Mouse (Mus musculus) midbrain, embryonic 16.5 days (tissue): Measurements from ENCODE around the gene Esyt3. TPM values are rescaled to one million over a fixed set of nuclear protein-coding genes. Genes with fewer than 3 reads are reported as not detected.

Source experiments
- ATAC-seq: fragments of 200-750 bp; cut with Nextera tagmentation; 2 replicates; pipeline ENCODE4 v1.8.0; 2017; ENCODE audit warnings: moderate TSS enrichment
- H3K27ac ChIP-seq: fragments of 300-500 bp; sonication (generic); 2 replicates; pipeline ENCODE4 v1.5.1; 2014; ENCODE audit warnings: mild to moderate bottlenecking, low read length, mixed read lengths
- H3K27me3 ChIP-seq: fragments of 300-500 bp; sonication (generic); 2 replicates; pipeline ENCODE4 v1.6.1; 2014; ENCODE audit warnings: low read depth, low read length, mixed read lengths; ENCODE audit not compliant: control insufficient read depth, insufficient read depth
- H3K36me3 ChIP-seq: fragments of 300-500 bp; sonication (generic); 2 replicates; pipeline ENCODE4 v1.6.1; 2014; ENCODE audit warnings: mild to moderate bottlenecking, low read length, moderate library complexity, mixed read lengths; ENCODE audit not compliant: control insufficient read depth, insufficient read depth
- H3K4me1 ChIP-seq: fragments of 300-500 bp; sonication (generic); 2 replicates; pipeline ENCODE4 v1.6.1; 2014; ENCODE audit warnings: mild to moderate bottlenecking, low read length, mixed read lengths; ENCODE audit not compliant: control insufficient read depth, insufficient read depth
- H3K4me2 ChIP-seq: fragments of 300-500 bp; sonication (generic); 2 replicates; pipeline ENCODE4 v1.6.1; 2014; ENCODE audit warnings: mild to moderate bottlenecking, low read length, mixed read lengths
- H3K4me3 ChIP-seq: fragments of 300-500 bp; sonication (generic); 2 replicates; pipeline ENCODE4 v1.5.1; 2014; ENCODE audit warnings: low read depth, mild to moderate bottlenecking, low read length, moderate library complexity, mixed read lengths
- H3K9ac ChIP-seq: fragments of 300-500 bp; sonication (generic); 2 replicates; pipeline ENCODE4 v1.6.1; 2014; ENCODE audit warnings: low read depth, low read length, mixed read lengths
- H3K9me3 ChIP-seq: fragments of 300-500 bp; sonication (generic); replicated peaks from 2 replicates; pipeline ENCODE4 v1.6.1; 2014; ENCODE audit warnings: mild to moderate bottlenecking, low read length, mixed read lengths; ENCODE audit not compliant: control insufficient read depth, poor library complexity, severe bottlenecking
- WGBS: fragments of 180-500 bp; shearing (Covaris S2); extraction: QIAGEN DNeasy Blood & Tissue Kit; methylation state at CpG from one replicate; pipeline ENCODE4 v1.1.7; 2014; 5-methylcytosine and 5-hydroxymethylcytosine counted together
- polyA plus RNA-seq: library from polyadenylated mRNA; unstranded; fragments of >200 nt; fragmentation: Nextera tagmentation; extraction: Ambion mirVana; gene quantifications from 2 replicates; pipeline ENCODE4 v1.2.1, GENCODE M21; 2015

Esyt3 gene
- polyA plus RNA-seq, 1 experiment from 2014 or later, result 0.99 TPM

DNA sequence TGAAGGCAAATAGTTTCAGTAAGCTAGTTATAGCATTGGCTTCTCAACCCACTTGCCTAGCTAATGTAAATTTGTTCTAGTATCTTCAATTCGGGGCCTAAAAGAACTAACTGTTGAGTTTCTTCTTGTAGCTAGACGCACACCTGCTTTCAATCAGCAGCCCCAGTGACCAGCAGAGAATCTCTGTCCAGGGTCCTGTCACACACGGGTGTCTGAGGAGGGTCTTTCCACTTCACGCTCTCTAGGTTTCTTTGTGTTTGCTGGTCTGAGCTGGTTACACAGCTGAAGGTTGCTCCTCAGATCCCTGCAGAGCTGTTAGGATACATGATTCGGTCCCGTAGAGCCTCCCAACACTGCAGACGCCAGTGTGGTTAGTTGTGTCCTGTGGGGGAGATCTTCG, 4.7 kb upstream of the Esyt3 start:
- no peak overlapping the region for H3K27ac ChIP-seq
- WGBS, result 62% methylated on average over 8 of the region's 8 CpGs
- no peak overlapping the region for H3K9ac ChIP-seq
- no peak overlapping the region for H3K4me3 ChIP-seq
- H3K4me2 ChIP-seq, result no peak overlapping the region
- peaks cover 19% of the 10 kb centered on the region for H3K27me3 ChIP-seq
- H3K36me3 ChIP-seq, result no peaks in the 10 kb centered on the region
- ATAC-seq, result no peak
- no peaks in the 10 kb centered on the region for H3K9me3 ChIP-seq
- no peaks in the 10 kb centered on the region for H3K4me1 ChIP-seq

DNA sequence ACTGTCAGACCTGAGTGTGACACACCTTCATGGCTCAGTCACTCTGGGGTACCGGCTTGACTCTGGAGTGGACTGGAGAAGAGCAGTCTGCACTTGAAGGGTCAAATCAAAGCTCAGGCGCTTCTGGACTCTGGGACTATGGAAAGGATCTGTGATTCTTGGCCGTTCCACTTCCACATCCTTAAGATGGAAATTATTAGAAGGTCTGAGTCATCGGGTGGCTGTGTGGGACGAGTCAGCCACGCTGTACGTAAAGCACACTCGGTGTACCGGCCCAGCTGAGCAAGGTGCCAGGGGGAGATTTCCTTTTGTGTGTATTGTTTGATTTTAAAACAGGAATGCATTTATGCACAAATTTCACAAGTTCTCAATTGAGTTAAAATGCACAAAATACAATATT, 3.6 kb upstream of the Esyt3 start:
- no peaks in the 10 kb centered on the region for H3K36me3 ChIP-seq
- H3K4me2 ChIP-seq, result no peak overlapping the region
- no peak overlapping the region for H3K9ac ChIP-seq
- H3K27me3 ChIP-seq, result peaks cover 23% of the 10 kb centered on the region
- no peak overlapping the region for H3K4me3 ChIP-seq
- no peaks in the 10 kb centered on the region for H3K9me3 ChIP-seq
- peaks cover 4% of the 10 kb centered on the region; the same call in 1 of the 2 replicates for H3K4me1 ChIP-seq
- H3K27ac ChIP-seq, result no peak overlapping the region
- 91% methylated on average over 9 of the region's 9 CpGs for WGBS
- no peak for ATAC-seq

GRCm38 (mm10) chr9:99359012-99359411, 655 bp upstream of the Esyt3 start:
- no peak overlapping the region for H3K9ac ChIP-seq
- ATAC-seq, result no peak
- H3K27me3 ChIP-seq, result peaks cover 34% of the 10 kb centered on the region
- no peaks in the 10 kb centered on the region for H3K36me3 ChIP-seq
- no peak overlapping the region for H3K4me3 ChIP-seq
- H3K27ac ChIP-seq, result no peak overlapping the region
- H3K4me2 ChIP-seq, result no peak overlapping the region
- H3K9me3 ChIP-seq, result no peaks in the 10 kb centered on the region
- H3K4me1 ChIP-seq, result peaks cover 4% of the 10 kb centered on the region; the same call in 1 of the 2 replicates
- WGBS, result 91% methylated on average over 15 of the region's 15 CpGs

GRCm38 (mm10) chr9:99357561-99357920, 816 bp downstream of the Esyt3 start:
- H3K9ac ChIP-seq, result peak overlapping the region; percentile 51; the same call in 1 of the 2 replicates
- H3K4me2 ChIP-seq, result peak overlapping the region; percentile 78
- no peaks in the 10 kb centered on the region for H3K36me3 ChIP-seq
- peak; percentile 66; the same call in 1 of the 2 replicates for ATAC-seq
- WGBS, result 3% methylated on average over 19 of the region's 19 CpGs
- peaks cover 4% of the 10 kb centered on the region; the same call in 1 of the 2 replicates for H3K4me1 ChIP-seq
- peak overlapping the region; percentile 43 for H3K4me3 ChIP-seq
- H3K27me3 ChIP-seq, result peaks cover 34% of the 10 kb centered on the region
- H3K9me3 ChIP-seq, result no peaks in the 10 kb centered on the region
- no peak overlapping the region for H3K27ac ChIP-seq

GRCm38 (mm10) chr9:99355971-99356370, 2.4 kb downstream of the Esyt3 start:
- Histone ChIP-seq H3K4me2 (no peak overlapping the region), H3K4me3 (no peak overlapping the region), H3K27ac (no peak overlapping the region), H3K27me3 (peaks cover 34% of the 10 kb centered on the region), H3K9ac (no peak overlapping the region), H3K36me3 (no peaks in the 10 kb centered on the region), H3K9me3 (no peaks in the 10 kb centered on the region), H3K4me1 (peaks cover 4% of the 10 kb centered on the region; the same call in 1 of the 2 replicates)
- 21% methylated on average over 5 of the region's 5 CpGs for WGBS
- ATAC-seq, result no peak

DNA sequence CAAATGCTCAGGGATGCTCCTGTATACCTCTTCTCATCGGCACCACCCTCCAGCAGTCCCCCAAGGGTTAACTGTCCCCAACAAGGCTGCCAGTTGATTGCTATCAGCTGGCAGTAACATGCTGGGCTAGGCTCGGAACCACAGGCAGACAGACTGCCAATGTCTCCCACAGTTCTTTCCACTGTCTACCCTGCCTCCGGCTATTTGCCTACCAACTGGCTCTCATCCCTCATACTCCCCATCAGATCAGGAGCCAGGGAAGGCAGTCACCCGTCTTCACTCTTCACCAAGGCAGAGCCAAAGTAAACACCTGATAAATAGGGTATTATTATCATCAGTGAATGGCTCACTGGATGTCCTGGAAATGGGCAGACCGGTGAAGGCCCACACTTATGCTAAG, 3.6 kb downstream of the Esyt3 start:
- 70% methylated on average over 5 of the region's 5 CpGs for WGBS
- Histone ChIP-seq H3K36me3 (no peaks in the 10 kb centered on the region), H3K9me3 (no peaks in the 10 kb centered on the region)

GRCm38 (mm10) chr9:99353390-99353789, 5.0 kb downstream of the Esyt3 start:
- Histone ChIP-seq H3K27me3 (peaks cover 19% of the 10 kb centered on the region), H3K4me2 (no peak overlapping the region), H3K4me3 (no peak overlapping the region), H3K9me3 (no peaks in the 10 kb centered on the region), H3K4me1 (peaks cover 4% of the 10 kb centered on the region; the same call in 1 of the 2 replicates), H3K36me3 (no peaks in the 10 kb centered on the region), H3K9ac (no peak overlapping the region), H3K27ac (no peak overlapping the region)
- WGBS, result 64% methylated on average over 6 of the region's 6 CpGs
- ATAC-seq, result no peak

More for the DNA sequence above, 3.6 kb downstream of the Esyt3 start:
- Histone ChIP-seq H3K27me3 (peaks cover 31% of the 10 kb centered on the region), H3K4me2 (no peak overlapping the region), H3K9ac (no peak overlapping the region), H3K4me1 (peaks cover 4% of the 10 kb centered on the region; the same call in 1 of the 2 replicates), H3K4me3 (no peak overlapping the region), H3K27ac (no peak overlapping the region)
- ATAC-seq, result no peak

- Histone ChIP-seq H3K27ac (no peak overlapping the region), H3K4me1 (peaks cover 4% of the 10 kb centered on the region; the same call in 1 of the 2 replicates), H3K9ac (no peak overlapping the region), H3K36me3 (no peaks in the 10 kb centered on the region), H3K9me3 (no peaks in the 10 kb centered on the region), H3K27me3 (peaks cover 15% of the 10 kb centered on the region), H3K4me3 (no peak overlapping the region), H3K4me2 (no peak overlapping the region)
- no peak for ATAC-seq
- 88% methylated on average over 4 of the region's 4 CpGs for WGBS
Observed at GRCm38 (mm10) chr9:99352964-99353363, 5.4 kb downstream of the Esyt3 start.

DNA sequence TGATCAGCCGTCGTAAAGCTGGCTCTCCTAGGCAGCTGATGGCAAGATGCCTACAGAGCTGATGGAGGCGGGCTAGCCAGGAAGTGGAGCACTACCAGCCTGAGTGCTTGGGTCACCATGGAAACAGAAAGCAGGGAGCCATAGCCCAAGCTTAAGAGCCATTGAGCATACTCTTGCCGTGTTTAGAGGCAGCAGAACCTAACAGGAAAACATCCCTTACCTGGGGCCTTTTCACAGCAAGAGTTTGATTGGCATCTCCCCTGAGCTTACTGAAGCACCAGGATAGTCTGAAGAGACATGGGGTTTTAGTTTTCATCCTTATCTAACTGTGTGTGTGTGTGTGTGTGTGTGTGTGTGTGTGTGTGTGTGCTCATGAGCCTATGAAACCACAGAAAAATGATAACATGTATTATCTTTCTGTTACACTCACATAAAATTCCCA, 13.0 kb downstream of the Esyt3 start:
- no peak overlapping the region for H3K9ac ChIP-seq
- H3K4me2 ChIP-seq, result no peak overlapping the region
- H3K9me3 ChIP-seq, result no peaks in the 10 kb centered on the region
- H3K36me3 ChIP-seq, result no peaks in the 10 kb centered on the region
- peaks cover 10% of the 10 kb centered on the region; the same call in 1 of the 2 replicates for H3K4me1 ChIP-seq
- no peaks in the 10 kb centered on the region for H3K27me3 ChIP-seq
- 19% methylated on average over 4 of the region's 4 CpGs for WGBS
- no peak overlapping the region for H3K4me3 ChIP-seq
- peak overlapping the region; percentile 57 for H3K27ac ChIP-seq
- peak; percentile 93 for ATAC-seq
